Mouse (Mus musculus): ENCODE measurements around the gene Ifih1. TPM values are rescaled to one million over a fixed set of nuclear protein-coding genes. Genes with fewer than 3 reads are reported as not detected.

Gene Ifih1
- total RNA-seq (2021): 1 to 10 TPM; 2.1 to 2.9 TPM
- long read RNA-seq, experiment 1, full-length matches to known transcripts: 1 of 1 reads
- long read RNA-seq, experiment 1, partial matches to known transcripts: 0 of 1 reads
- long read RNA-seq, experiment 1, other reads (novel, unspliced or antisense): 0 of 1 reads
- long read RNA-seq, experiment 2, full-length matches to known transcripts: 1 of 3 reads
- long read RNA-seq, experiment 2, partial matches to known transcripts: 1 of 3 reads
- long read RNA-seq, experiment 2, other reads (novel, unspliced or antisense): 1 of 3 reads

- intact Hi-C loops (cut with DNase I): loop anchor here (10.0 kb wide), 1 partner anchor 809 kb away; no protein-coding TSS in a partner anchor
- DNase-seq (ENCODE audit: low spot score in 2 of 2): no peak
Observed at GRCm38 (mm10) chr2:62646014-62646645, at the start of gene Ifih1. Ifih1 (minus strand) TSS chr2:62646255.

DNA sequence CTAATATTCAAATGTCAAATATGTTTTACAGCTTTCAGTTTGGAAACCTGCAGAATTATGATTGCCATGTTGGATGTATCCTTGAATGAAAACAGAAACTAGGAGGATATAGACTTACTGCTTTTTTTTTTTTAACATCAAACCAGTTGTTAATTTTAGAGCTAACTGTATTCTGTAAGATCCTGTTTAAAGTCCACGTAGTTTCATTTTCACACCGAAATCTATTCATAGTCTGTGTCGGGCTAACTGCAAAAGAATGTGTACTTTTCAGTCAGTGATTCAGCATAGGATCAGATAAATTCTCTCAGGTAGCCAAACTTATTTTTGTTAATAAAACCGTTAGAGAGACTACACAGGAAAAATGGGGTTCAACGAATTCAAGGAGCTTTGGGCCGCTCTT is 39.9 kb upstream of the Ifih1 start:
- intact Hi-C loops (cut with DNase I): no loop called here
- no peak for DNase-seq (ENCODE audit: low spot score in 2 of 2)

- DNase-seq (ENCODE audit: low spot score in 2 of 2): no peak
- intact Hi-C loops (cut with DNase I): no loop called here
Observed at GRCm38 (mm10) chr2:62684989-62685595, 39.0 kb upstream of the Ifih1 start.

GRCm38 (mm10) chr2:62681667-62682066 is 35.6 kb upstream of the Ifih1 start:
- DNase-seq (ENCODE audit: low spot score in 2 of 2): peak; percentile 50 to 53
- intact Hi-C loops (cut with DNase I): no loop called here

DNA sequence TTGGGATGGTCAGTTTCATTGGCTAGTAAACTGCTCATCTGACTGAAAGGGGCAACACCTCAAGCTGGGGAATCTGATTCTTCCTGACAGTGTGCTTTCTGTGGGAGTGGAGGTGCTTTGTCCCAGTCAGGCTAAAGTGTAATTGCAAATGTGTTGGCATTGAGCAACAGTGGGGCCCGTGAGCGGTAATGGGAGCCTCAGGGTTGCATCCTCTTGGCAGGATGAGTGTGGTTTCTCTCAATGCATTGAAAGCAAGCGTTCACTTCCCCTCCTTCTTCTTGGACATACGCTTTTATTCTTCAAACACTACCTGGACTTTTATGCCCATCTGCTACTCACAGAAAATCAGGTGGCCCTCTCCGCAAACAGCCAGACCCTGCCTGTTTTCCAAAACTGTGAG is 26.7 kb upstream of the Ifih1 start:
- no peak for DNase-seq (ENCODE audit: low spot score in 2 of 2)
- intact Hi-C loops (cut with DNase I): no loop called here

- intact Hi-C loops (cut with DNase I): no loop called here
- DNase-seq (ENCODE audit: low spot score in 2 of 2): no peak
Observed at GRCm38 (mm10) chr2:62670767-62671166, 24.7 kb upstream of the Ifih1 start.

- intact Hi-C loops (cut with DNase I): no loop called here
Observed at GRCm38 (mm10) chr2:62670301-62670700, 24.2 kb upstream of the Ifih1 start.

DNA sequence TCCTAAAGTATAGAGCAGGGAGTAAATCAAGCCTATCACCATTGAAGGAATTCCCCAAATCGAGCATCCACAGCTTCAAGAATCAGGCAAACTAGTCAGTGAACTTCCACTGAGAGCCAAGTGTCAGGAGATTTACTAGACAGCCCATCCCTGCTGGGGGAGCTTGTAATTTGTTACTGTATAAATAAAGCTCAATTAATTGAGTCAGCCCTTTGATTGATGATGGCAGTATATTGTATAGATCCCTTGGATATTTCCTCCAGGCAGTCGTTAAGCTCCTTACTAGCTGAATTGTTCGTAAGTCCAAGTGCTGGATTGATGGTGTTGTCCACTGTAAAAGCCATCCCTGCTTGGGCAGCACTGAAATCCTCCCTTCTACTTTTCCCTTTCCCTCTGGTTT is 23.8 kb upstream of the Ifih1 start:
- intact Hi-C loops (cut with DNase I): no loop called here
- no peak for DNase-seq (ENCODE audit: low spot score in 2 of 2)

More at GRCm38 (mm10) chr2:62670301-62670700, 24.2 kb upstream of the Ifih1 start:
- no peak for DNase-seq (ENCODE audit: low spot score in 2 of 2)

DNA sequence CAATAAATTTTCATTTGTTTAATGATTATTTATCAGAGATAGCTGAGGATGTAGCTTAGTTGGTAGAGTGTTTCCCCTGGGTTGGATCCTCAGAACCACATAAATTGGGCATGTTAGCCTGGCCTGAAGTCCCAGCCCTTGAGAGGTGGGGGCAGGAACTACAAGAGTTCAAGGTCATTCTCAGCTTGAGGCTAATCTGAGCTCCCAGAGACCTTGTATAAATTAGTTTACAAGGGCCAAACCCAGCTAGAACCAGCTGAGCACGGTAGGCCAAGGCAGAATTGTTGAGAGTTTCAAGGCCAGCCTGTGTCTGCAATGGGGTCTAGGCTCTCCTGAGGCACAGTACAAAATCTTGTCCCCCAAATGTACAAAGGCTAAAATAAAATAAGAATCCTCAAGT is 19.5 kb upstream of the Ifih1 start:
- intact Hi-C loops (cut with DNase I): no loop called here
- DNase-seq (ENCODE audit: low spot score in 2 of 2): no peak

- no peak for DNase-seq (ENCODE audit: low spot score in 2 of 2)
- intact Hi-C loops (cut with DNase I): no loop called here
Observed at GRCm38 (mm10) chr2:62664839-62665238, 18.8 kb upstream of the Ifih1 start.

- intact Hi-C loops (cut with DNase I): no loop called here
- peak; percentile 82 to 87 for DNase-seq (ENCODE audit: low spot score in 2 of 2)
Observed at GRCm38 (mm10) chr2:62664135-62664670, 18.1 kb upstream of the Ifih1 start, which contains the start of gene Gca. Gca (plus strand) TSS chr2:62664285.

GRCm38 (mm10) chr2:62662560-62662959 is 16.5 kb upstream of the Ifih1 start:
- DNase-seq (ENCODE audit: low spot score in 2 of 2): no peak
- intact Hi-C loops (cut with DNase I): no loop called here

DNA sequence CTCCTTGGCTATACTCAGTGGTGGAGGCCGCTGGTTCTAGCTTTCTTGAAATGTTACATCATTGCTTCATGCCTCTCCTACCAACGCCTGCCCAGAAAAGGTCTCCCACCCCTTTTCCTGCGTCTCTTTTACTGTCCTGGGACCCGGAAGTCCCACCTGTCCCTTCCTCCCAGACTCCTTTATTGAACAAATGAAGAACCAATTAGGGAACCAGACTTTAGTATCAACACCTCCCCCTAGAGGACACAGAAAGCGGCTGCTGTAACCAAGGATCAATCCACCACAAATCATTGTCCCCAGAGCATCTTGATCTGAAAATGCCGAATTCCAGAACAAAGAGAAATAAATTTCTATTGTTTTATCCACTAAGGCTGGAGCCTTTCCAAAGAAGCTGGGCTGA is 14.5 kb upstream of the Ifih1 start:
- DNase-seq (ENCODE audit: low spot score in 2 of 2): no peak
- intact Hi-C loops (cut with DNase I): no loop called here

DNA sequence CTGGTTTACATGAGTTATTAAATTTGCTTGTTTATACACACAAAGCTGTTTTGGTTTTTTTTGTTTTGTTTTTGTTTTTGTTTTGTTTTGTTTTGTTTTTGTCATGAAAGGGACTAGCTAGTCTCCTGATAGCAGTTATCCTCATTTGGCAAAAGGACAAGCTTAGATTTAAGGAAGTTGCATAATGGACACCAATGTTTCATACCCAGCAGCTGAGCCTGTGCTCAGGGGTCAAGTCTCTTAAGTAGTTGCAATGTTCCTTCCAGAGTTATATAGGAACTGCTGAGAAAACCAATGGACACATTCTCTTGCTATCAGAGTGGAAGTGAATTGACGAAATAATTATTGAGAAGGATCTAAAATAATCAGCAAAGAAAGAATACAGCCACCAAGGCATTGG is 10.0 kb upstream of the Ifih1 start:
- intact Hi-C loops (cut with DNase I): no loop called here
- DNase-seq (ENCODE audit: low spot score in 2 of 2): no peak

DNA sequence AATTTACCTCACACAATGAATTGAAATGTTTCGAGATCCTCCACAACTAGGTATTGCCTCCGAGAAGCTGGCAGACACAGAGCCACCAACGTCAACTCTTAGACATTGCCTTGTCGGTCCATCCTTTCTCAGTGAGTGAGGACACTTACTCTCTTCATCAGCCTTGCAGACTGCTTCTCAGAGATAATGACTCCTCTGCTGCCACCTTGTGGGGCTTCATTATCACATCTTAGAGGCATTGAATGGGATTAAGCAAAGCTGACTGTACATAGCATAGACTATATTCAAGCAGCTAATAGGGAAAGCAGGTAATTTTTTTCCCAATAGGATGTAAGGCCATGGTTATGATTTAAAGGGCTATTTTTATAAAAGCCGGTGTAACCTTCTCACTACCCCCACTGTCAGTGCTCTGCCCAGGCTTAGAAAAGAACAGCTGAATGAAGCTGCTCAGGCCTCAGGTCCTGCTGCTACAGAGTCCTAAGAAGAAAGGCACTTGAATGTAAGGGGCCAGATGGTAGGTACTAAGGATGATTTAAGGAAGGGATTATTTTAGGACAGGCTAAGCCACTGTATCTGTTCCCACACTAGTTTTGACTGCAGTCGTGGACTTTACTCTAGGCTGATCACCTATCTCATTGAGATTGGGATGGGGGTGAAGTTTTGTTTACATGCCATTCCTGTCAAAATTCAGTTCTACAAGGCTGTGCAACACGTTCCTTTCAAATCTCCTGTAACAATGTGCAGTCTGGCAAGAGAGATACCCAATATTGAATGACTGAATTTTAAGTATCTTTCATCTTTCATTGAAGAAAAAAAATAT is 8.7 kb upstream of the Ifih1 start:
- intact Hi-C loops (cut with DNase I): no loop called here
- peak; percentile 78 to 86 for DNase-seq (ENCODE audit: low spot score in 2 of 2)

DNA sequence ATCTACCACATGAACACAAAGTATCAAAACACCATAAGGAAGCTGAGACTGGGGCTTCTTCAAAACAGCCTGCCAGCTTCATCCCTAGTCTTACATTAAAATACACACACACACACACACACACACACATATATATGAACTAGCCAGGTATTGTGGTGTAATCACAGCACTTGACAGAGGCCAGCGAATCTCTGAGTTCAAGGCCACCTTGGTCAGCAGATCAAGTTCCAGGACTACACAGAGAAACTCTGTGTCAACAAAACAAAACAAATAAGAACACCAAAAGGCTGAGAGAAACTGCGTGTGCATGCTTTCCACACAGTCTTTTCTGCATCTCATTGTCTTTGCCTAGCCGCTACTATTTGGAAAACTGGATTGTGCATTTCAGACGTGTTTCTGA is 6.4 kb upstream of the Ifih1 start:
- intact Hi-C loops (cut with DNase I): no loop called here
- no peak for DNase-seq (ENCODE audit: low spot score in 2 of 2)

DNA sequence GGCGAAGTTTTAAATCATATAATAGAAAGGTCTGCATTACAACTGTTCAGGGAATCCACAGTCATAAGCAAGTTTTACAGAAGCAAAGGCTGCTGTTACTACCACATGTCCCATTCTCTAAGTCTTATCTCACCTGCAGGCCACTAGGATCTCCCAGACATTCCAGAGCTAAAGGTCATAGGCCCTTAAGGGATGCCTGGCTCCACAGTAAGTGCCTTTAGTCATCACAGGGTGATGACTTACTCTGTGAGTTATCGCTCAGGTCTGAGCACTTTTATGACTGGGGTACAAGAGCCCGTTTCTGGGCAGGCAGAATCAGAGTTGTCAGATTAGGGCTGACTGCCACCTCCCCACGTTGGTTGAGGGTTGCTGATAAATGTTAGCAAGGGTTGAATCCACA is 5.8 kb upstream of the Ifih1 start:
- intact Hi-C loops (cut with DNase I): no loop called here
- no peak for DNase-seq (ENCODE audit: low spot score in 2 of 2)

- DNase-seq (ENCODE audit: low spot score in 2 of 2): no peak
- intact Hi-C loops (cut with DNase I): loop anchor here (10.0 kb wide), 1 partner anchor 808 kb away; no protein-coding TSS in a partner anchor
Observed at GRCm38 (mm10) chr2:62646671-62647289, 725 bp upstream of the Ifih1 start.

- intact Hi-C loops (cut with DNase I): loop anchor here (10.0 kb wide), 1 partner anchor 809 kb away; no protein-coding TSS in a partner anchor
- DNase-seq (ENCODE audit: low spot score in 2 of 2): no peak
Observed at GRCm38 (mm10) chr2:62645475-62645874, 580 bp downstream of the Ifih1 start.

Measured in left cerebral cortex, postnatal 14 days (tissue).